Mouse (Mus musculus): ENCODE results near the gene Serinc2.

DNA sequence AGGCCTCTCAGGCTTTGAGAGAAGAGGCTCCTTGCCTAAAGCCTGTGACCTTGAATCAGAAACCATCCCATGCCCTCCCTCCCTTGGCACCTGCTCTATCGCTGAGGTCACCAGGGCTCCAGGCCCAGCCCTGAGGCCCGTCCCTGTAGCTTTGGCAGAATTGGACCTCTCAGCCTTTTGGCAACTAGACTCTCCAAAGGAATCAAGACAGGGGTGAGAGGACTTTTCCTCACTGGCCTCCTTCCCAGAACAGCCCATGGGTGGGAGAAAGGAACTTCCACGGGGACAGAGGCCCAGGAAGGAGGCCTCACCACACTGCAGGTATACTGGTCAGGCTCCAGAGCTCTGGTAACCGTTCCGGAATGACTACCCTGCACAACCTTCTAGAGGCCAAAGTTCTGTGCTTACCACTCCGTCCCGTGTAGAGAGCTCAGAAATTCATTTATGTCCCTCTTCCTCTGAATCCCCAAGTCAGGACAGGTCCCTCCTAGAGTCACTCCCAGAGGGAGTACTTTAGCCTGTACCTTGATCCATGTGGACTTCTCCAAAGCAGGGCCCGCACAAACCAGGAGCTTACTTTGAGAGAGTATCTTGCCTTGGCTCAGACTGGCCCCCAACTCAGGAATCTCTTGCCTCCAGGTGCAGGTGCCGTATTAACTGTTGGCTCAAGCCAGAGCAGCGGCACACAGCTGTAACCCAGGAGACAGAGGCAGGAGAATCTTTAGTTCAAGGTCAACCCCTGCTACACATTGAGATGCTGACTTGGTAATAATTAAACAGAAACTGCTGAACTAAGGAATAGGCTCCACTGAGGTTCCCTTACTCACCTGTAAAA is 28.0 kb upstream of the Serinc2 start:
- TF ChIP-seq CTCF (IDR thresholded peaks at IDR 0.05; ENCODE audit: low read depth) (no peak), EP300 (IDR thresholded peaks at IDR 0.05; ENCODE audit: low read depth) (no peak)
